Mouse (Mus musculus): Measurements from ENCODE around the gene Cyp2a12.
"Not testable (repeated sequence)": the region's sequence is repeated elsewhere in the genome, so short reads cannot be mapped to it uniquely, and the experiment has no call there.

Cyp2a12 gene

DNA sequence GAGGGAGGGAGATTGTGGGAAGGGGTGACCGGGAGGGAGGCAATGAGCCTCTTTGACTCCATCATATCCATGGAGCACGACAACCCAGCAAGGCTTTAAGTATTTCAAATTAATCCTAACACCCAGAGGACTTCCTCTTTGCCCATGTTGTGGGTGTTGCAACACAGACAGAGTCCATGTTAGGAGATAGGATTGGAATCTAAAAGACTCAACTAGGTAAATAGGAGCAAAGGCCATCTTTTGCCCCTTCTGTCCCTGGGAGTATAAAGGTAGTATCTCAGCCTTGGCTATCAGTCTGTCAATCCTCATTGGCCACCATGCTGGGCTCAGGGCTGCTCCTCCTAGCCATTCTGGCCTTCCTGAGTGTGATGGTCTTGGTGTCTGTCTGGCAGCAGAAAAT, at the start of gene Cyp2a12:
Gene Cyp2a12, plus strand, starts transcription at position 293 of the 400 bp plus-strand sequence.
- DNase-seq (ENCODE audit: low read depth), result no peak

- DNase-seq (ENCODE audit: low read depth), result not testable (repeated sequence)
Measured at GRCm38 (mm10) chr7:26981464-26981863, 47.4 kb upstream of the Cyp2a12 start.

DNA sequence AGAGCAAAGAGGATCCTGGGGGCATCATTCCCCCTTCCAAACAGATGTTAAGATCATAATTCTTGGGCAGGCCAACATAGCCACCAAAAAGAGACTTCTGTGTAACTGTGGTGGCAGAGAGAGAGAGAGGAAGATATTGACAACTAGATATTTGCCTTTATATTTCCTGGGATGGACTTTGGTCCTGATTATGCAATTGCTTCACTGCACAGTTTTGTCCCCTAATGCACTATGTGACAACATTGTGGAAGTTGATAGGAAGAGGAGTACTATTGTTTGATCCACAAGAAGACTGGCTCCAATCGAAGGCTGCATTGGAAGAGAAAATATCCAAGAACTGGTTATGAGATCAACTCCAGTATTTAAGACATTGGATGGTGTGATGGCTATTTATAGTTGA, 46.9 kb upstream of the Cyp2a12 start:
- not testable (repeated sequence) for DNase-seq (ENCODE audit: low read depth)

DNA sequence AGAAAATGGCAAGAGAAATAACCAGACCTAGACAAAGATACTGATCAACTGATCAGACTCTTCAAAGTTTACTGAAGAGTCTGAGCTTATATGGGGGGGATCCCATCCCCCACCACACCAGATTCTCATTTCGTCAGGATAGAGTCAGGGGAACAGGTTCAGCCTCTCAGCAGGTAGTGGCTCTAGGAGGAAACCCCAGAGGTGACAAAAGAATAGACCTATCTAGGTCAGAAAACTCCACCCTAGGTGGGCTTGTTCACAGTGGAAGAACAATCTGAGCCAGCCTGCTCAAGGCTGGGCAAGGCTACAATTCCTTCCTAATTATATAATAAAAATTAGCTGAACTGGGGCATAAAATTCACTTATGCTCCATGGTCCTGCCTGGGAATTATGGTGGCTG, 46.3 kb upstream of the Cyp2a12 start:
- DNase-seq (ENCODE audit: low read depth), result no peak

DNA sequence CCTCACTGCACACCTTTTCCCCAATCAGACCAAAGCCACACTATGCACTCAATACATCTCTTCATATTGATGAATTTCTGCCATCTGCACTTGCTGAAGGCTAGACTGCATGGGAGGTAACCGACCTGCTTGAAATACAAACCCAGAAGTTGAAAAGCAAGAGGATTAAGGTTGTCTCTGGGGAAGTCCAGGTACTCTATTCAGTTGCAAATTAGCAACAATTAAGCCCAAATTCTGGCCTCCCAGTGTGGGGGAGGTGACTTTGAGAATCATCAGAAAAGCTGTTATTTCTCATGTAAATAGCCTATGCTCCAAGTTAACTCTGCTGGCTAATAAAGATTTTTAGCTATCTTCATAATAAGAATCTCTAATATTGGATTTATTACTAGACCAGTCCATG, 45.7 kb upstream of the Cyp2a12 start:
- DNase-seq (ENCODE audit: low read depth), result not testable (repeated sequence)

- not testable (repeated sequence) for DNase-seq (ENCODE audit: low read depth)
Measured at GRCm38 (mm10) chr7:27026581-27026980, 2.3 kb upstream of the Cyp2a12 start.

- DNase-seq (ENCODE audit: low read depth), result not testable (repeated sequence)
Measured at GRCm38 (mm10) chr7:27048886-27049285, 20.0 kb downstream of the Cyp2a12 start.

GRCm38 (mm10) chr7:27059333-27059732, 30.5 kb downstream of the Cyp2a12 start:
- DNase-seq (ENCODE audit: low read depth), result not testable (repeated sequence)

GRCm38 (mm10) chr7:27059896-27060295, 31.0 kb downstream of the Cyp2a12 start:
- not testable (repeated sequence) for DNase-seq (ENCODE audit: low read depth)

DNA sequence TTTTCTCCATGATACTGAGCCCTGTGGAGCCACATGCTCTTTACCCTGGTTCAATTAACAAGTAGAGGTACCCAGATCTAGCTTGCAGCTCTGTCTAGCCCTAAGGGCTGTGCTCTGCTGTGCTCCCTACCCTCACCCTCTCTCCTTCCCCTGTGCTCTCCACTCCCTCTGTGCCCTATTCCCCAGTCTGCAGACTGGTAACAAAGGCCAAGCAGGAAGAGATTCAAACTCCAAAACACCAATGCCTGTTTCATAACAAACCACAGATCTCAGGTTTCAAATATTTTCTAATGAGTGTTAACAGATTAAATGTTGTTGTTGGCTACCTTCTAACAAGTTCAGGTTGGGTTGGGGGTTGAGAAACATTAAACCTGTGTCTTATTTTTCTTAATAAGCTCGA, 49.8 kb downstream of the Cyp2a12 start:
- DNase-seq (ENCODE audit: low read depth), result no peak

GRCm38 (mm10) chr7:27081625-27082024, 52.7 kb downstream of the Cyp2a12 start:
- no peak for DNase-seq (ENCODE audit: low read depth)

Measured in c-Kit-positive CD71-negative TER-119-negative erythroid progenitor cells, embryonic 14.5 days (primary cell).